Mouse (Mus musculus) midbrain, embryonic 10.5 days (tissue): ENCODE measurements around the gene Prss57. TPM values are rescaled to one million over a fixed set of nuclear protein-coding genes. Genes with fewer than 3 reads are reported as not detected.

Experiments used
- DNase-seq: peaks from one replicate; pipeline ENCODE4 v3.0.0-alpha.2; 2017; ENCODE audit warnings: low spot score
- H3K27ac ChIP-seq: fragments of 300-500 bp; sonication (generic); replicated peaks from 2 replicates; pipeline ENCODE4 v1.5.1; 2016; ENCODE audit warnings: mild to moderate bottlenecking
- H3K27me3 ChIP-seq: fragments of 300-500 bp; sonication (generic); 2 replicates; pipeline ENCODE4 v1.6.1; 2016; ENCODE audit warnings: low read depth, mild to moderate bottlenecking; ENCODE audit not compliant: poor library complexity, severe bottlenecking
- H3K36me3 ChIP-seq: fragments of 300-500 bp; sonication (generic); 2 replicates; pipeline ENCODE4 v1.6.1; 2016; ENCODE audit warnings: mild to moderate bottlenecking, moderate library complexity
- H3K4me1 ChIP-seq: fragments of 300-500 bp; sonication (generic); 2 replicates; pipeline ENCODE4 v1.6.1; 2016
- H3K4me3 ChIP-seq: fragments of 300-500 bp; sonication (generic); 2 replicates; pipeline ENCODE4 v1.5.1; 2016; ENCODE audit warnings: mild to moderate bottlenecking, moderate library complexity
- H3K9me3 ChIP-seq: fragments of 300-500 bp; sonication (generic); replicated peaks from 2 replicates; pipeline ENCODE4 v1.6.1; 2016; ENCODE audit warnings: mild to moderate bottlenecking
- WGBS: fragments of 180-500 bp; shearing (Covaris S2); methylation state at CpG from one replicate; pipeline ENCODE4 v1.1.7; 2016; 5-methylcytosine and 5-hydroxymethylcytosine counted together
- polyA plus RNA-seq: library from polyadenylated mRNA; unstranded; fragments of >200 nt; fragmentation: Nextera tagmentation; extraction: Ambion mirVana; gene quantifications from 2 replicates; pipeline ENCODE4 v1.2.1, GENCODE M21; 2016

Prss57 gene
- polyA plus RNA-seq, 1 experiment from 2014 or later = 0.05 TPM

- no peak overlapping the region for H3K27ac ChIP-seq
- 78% methylated on average over 5 of the region's 5 CpGs for WGBS
- DNase-seq = no peak
- H3K9me3 ChIP-seq = peaks cover 11% of the 10 kb centered on the region
- no peak overlapping the region for H3K4me3 ChIP-seq
- peaks cover 49% of the 10 kb centered on the region for H3K27me3 ChIP-seq
- peaks cover 28% of the 10 kb centered on the region for H3K4me1 ChIP-seq
- H3K36me3 ChIP-seq = no peaks in the 10 kb centered on the region
Measured at GRCm38 (mm10) chr10:79774486-79775279, 16.1 kb downstream of the Prss57 start.

GRCm38 (mm10) chr10:79773208-79773607 is 17.6 kb downstream of the Prss57 start:
- DNase-seq = no peak
- Histone ChIP-seq H3K4me3 (no peak overlapping the region), H3K4me1 (peaks cover 22% of the 10 kb centered on the region), H3K27me3 (peaks cover 34% of the 10 kb centered on the region), H3K36me3 (no peaks in the 10 kb centered on the region), H3K9me3 (peaks cover 11% of the 10 kb centered on the region), H3K27ac (no peak overlapping the region)
- 86% methylated on average over 2 of the region's 2 CpGs for WGBS

- Histone ChIP-seq H3K9me3 (peaks cover 11% of the 10 kb centered on the region), H3K36me3 (no peaks in the 10 kb centered on the region), H3K27me3 (peaks cover 25% of the 10 kb centered on the region), H3K27ac (no peak overlapping the region), H3K4me3 (no peak overlapping the region), H3K4me1 (peaks cover 22% of the 10 kb centered on the region)
- 94% methylated on average over 3 of the region's 3 CpGs for WGBS
- DNase-seq = no peak
Measured at GRCm38 (mm10) chr10:79772320-79772719, 18.4 kb downstream of the Prss57 start.

GRCm38 (mm10) chr10:79769329-79769728 is 21.4 kb downstream of the Prss57 start:
- Histone ChIP-seq H3K36me3 (0 out of 2 replicates have a peak, but pooled peaks cover 3% of the 10 kb centered on the region), H3K27ac (no peak overlapping the region), H3K9me3 (0 out of 2 replicates have a peak, but pooled peaks cover 4% of the 10 kb centered on the region), H3K27me3 (0 out of 2 replicates have a peak, but pooled peaks cover 9% of the 10 kb centered on the region), H3K4me3 (no peak overlapping the region), H3K4me1 (peaks cover 44% of the 10 kb centered on the region)
- 83% methylated on average over 4 of the region's 4 CpGs for WGBS
- no peak for DNase-seq

- Histone ChIP-seq H3K27me3 (0 out of 2 replicates have a peak, but pooled peaks cover 9% of the 10 kb centered on the region), H3K4me1 (peaks cover 50% of the 10 kb centered on the region), H3K36me3 (peaks cover 12% of the 10 kb centered on the region), H3K4me3 (peak overlapping the region; percentile 98; the same call in 1 of the 2 replicates), H3K27ac (no peak overlapping the region; the same call in 1 of the 2 replicates), H3K9me3 (0 out of 2 replicates have a peak, but pooled peaks cover 4% of the 10 kb centered on the region)
- WGBS = 0% methylated on average over 5 of the region's 5 CpGs
- peak; percentile 84 for DNase-seq
Measured at GRCm38 (mm10) chr10:79768400-79768799, 22.4 kb downstream of the Prss57 start.

- Histone ChIP-seq H3K36me3 (peaks cover 20% of the 10 kb centered on the region), H3K4me3 (peak overlapping the region; percentile 98), H3K4me1 (peaks cover 50% of the 10 kb centered on the region), H3K9me3 (0 out of 2 replicates have a peak, but pooled peaks cover 4% of the 10 kb centered on the region), H3K27ac (peak overlapping the region; percentile 98), H3K27me3 (0 out of 2 replicates have a peak, but pooled peaks cover 9% of the 10 kb centered on the region)
- peak; percentile 97 for DNase-seq
- 12% methylated on average over 40 of the region's 40 CpGs for WGBS
Measured at GRCm38 (mm10) chr10:79767372-79768244, 23.2 kb downstream of the Prss57 start.

GRCm38 (mm10) chr10:79766508-79767325 is 24.0 kb downstream of the Prss57 start, which contains the start of gene Rnf126:
TSS of gene Rnf126 (minus strand) at chr10:79766952.
- H3K9me3 ChIP-seq = no peaks in the 10 kb centered on the region
- H3K4me3 ChIP-seq = peak within 1 kb of the TSS; percentile 98
- peaks cover 50% of the 10 kb centered on the region for H3K4me1 ChIP-seq
- DNase-seq = peak; percentile 100
- peaks cover 28% of the 10 kb centered on the region for H3K36me3 ChIP-seq
- under 1% methylated on average over 100 of the region's 101 CpGs for WGBS
- H3K27me3 ChIP-seq = 0 out of 2 replicates have a peak, but pooled peaks cover 9% of the 10 kb centered on the region
- H3K27ac ChIP-seq = peak within 1 kb of the TSS; percentile 98

GRCm38 (mm10) chr10:79766001-79766507 is 24.7 kb downstream of the Prss57 start:
- Histone ChIP-seq H3K27ac (peak overlapping the region; percentile 98), H3K4me1 (peaks cover 50% of the 10 kb centered on the region), H3K9me3 (no peaks in the 10 kb centered on the region), H3K4me3 (peak overlapping the region; percentile 98), H3K27me3 (0 out of 2 replicates have a peak, but pooled peaks cover 9% of the 10 kb centered on the region), H3K36me3 (peaks cover 35% of the 10 kb centered on the region)
- DNase-seq = no peak
- 10% methylated on average over 16 of the region's 16 CpGs for WGBS

- WGBS = 60% methylated on average over 2 of the region's 2 CpGs
- peaks cover 43% of the 10 kb centered on the region for H3K36me3 ChIP-seq
- no peak for DNase-seq
- H3K4me1 ChIP-seq = peaks cover 50% of the 10 kb centered on the region
- 0 out of 2 replicates have a peak, but pooled peaks cover 2% of the 10 kb centered on the region for H3K27me3 ChIP-seq
- no peaks in the 10 kb centered on the region for H3K9me3 ChIP-seq
- H3K27ac ChIP-seq = peak overlapping the region; percentile 98; the same call in 1 of the 2 replicates
- peak overlapping the region; percentile 98 for H3K4me3 ChIP-seq
Measured at GRCm38 (mm10) chr10:79765228-79765745, 25.5 kb downstream of the Prss57 start.

- Histone ChIP-seq H3K4me1 (peaks cover 50% of the 10 kb centered on the region), H3K36me3 (peaks cover 52% of the 10 kb centered on the region), H3K9me3 (no peaks in the 10 kb centered on the region), H3K4me3 (no peak overlapping the region), H3K27me3 (no peaks in the 10 kb centered on the region), H3K27ac (no peak overlapping the region)
- DNase-seq = no peak
- 90% methylated on average over 7 of the region's 7 CpGs for WGBS
Measured at GRCm38 (mm10) chr10:79764234-79764633, 26.5 kb downstream of the Prss57 start.

GRCm38 (mm10) chr10:79762875-79763274 is 27.9 kb downstream of the Prss57 start:
- Histone ChIP-seq H3K27me3 (no peaks in the 10 kb centered on the region), H3K36me3 (peaks cover 66% of the 10 kb centered on the region), H3K4me1 (peaks cover 39% of the 10 kb centered on the region), H3K27ac (no peak overlapping the region), H3K9me3 (no peaks in the 10 kb centered on the region), H3K4me3 (no peak overlapping the region)
- WGBS = 88% methylated on average over 3 of the region's 3 CpGs
- no peak for DNase-seq
